Mouse (Mus musculus): ENCODE measurements around the gene G3bp2. TPM values are rescaled to one million over a fixed set of nuclear protein-coding genes. Genes with fewer than 3 reads are reported as not detected.

G3bp2 gene
- total RNA-seq (2023), result 52.3 and 78.7 TPM in 2 replicates

GRCm38 (mm10) chr5:92083417-92084038 lies at the start of gene G3bp2:
TSS of gene G3bp2 (minus strand) at chr5:92083719.

GRCm38 (mm10) chr5:92043783-92044182 lies 39.7 kb downstream of the G3bp2 start, which contains the start of gene Cdkl2:
TSS of gene Cdkl2 (minus strand) at chr5:92043883.

Other genes with a start within 250 kb of the G3bp2 start
- gene Rchy1, start 120.7 kb downstream of the G3bp2 start, total RNA-seq (2023), result 92.5 and 112 TPM in 2 replicates
- gene Odaph, start 96.2 kb downstream of the G3bp2 start, total RNA-seq (2023), result not detected in 2 replicates
- gene Cdkl2, start 39.8 kb downstream of the G3bp2 start, total RNA-seq (2023), result 0.41 and 0.82 TPM in 2 replicates
- 34.7 and 45.6 TPM in 2 replicates for gene Uso1, start 54.2 kb upstream of the G3bp2 start, total RNA-seq (2023)
- not detected in 2 replicates for gene U90926, start 131.7 kb upstream of the G3bp2 start, total RNA-seq (2023)
- 0.61 and 1.2 TPM in 2 replicates for gene Ppef2, start 172.6 kb upstream of the G3bp2 start, total RNA-seq (2023)
- 63.6 and 64.2 TPM in 2 replicates for gene Naaa, start 194.5 kb upstream of the G3bp2 start, total RNA-seq (2023)
- 20.2 and 22.5 TPM in 2 replicates for gene Sdad1, start 226.8 kb upstream of the G3bp2 start, total RNA-seq (2023)
- gene Cxcl9, start 244.4 kb upstream of the G3bp2 start, total RNA-seq (2023), result 0.54 TPM in 1 of 2 replicates, not detected in the other
- 0.92 TPM in 1 of 2 replicates, not detected in the other for gene Art3, start 248.1 kb upstream of the G3bp2 start, total RNA-seq (2023)

All from neutrophil, adult 65 days (primary cell).